Mouse (Mus musculus): Measurements from ENCODE around the gene Ccdc159. TPM values are rescaled to one million over a fixed set of nuclear protein-coding genes. Genes with fewer than 3 reads are reported as not detected.

Ccdc159 gene
- polyA plus RNA-seq, 1 experiment = 4.3 TPM

GRCm38 (mm10) chr9:21943046-21943445, 15.8 kb downstream of the Ccdc159 start:
- no peak overlapping the region for H3K27ac ChIP-seq (ENCODE audit: insufficient read depth, low read depth, low read length)
- no peak for DNase-seq
- no peaks in the 10 kb centered on the region for H3K36me3 ChIP-seq (ENCODE audit: control insufficient read depth, insufficient read depth, low read length)
- no peaks in the 10 kb centered on the region for H3K4me1 ChIP-seq (ENCODE audit: control insufficient read depth, insufficient read depth, low read length)
- WGBS = 69% methylated on average over 12 of the region's 12 CpGs
- no peak overlapping the region for H3K4me3 ChIP-seq (ENCODE audit: insufficient read depth, low read depth, low read length)
- TF ChIP-seq POLR2A (IDR thresholded peaks at IDR 0.05; ENCODE audit: low read depth, low read length) = no peak
- TF ChIP-seq CTCF (conservative IDR thresholded peaks at IDR 0.05; ENCODE audit: insufficient read depth, insufficient read length, low read depth, low read length) = no peak
- H3K27me3 ChIP-seq (replicated peaks; ENCODE audit: control insufficient read depth, insufficient read depth, low read length) = no peaks in the 10 kb centered on the region

- WGBS = 54% methylated on average over 12 of the region's 12 CpGs
- no peak overlapping the region for H3K4me3 ChIP-seq (ENCODE audit: insufficient read depth, low read depth, low read length)
- DNase-seq = no peak
- no peaks in the 10 kb centered on the region for H3K36me3 ChIP-seq (ENCODE audit: control insufficient read depth, insufficient read depth, low read length)
- H3K4me1 ChIP-seq (ENCODE audit: control insufficient read depth, insufficient read depth, low read length) = no peaks in the 10 kb centered on the region
- no peak overlapping the region for H3K27ac ChIP-seq (ENCODE audit: insufficient read depth, low read depth, low read length)
- no peaks in the 10 kb centered on the region for H3K27me3 ChIP-seq (replicated peaks; ENCODE audit: control insufficient read depth, insufficient read depth, low read length)
- TF ChIP-seq CTCF (conservative IDR thresholded peaks at IDR 0.05; ENCODE audit: insufficient read depth, insufficient read length, low read depth, low read length) (no peak), POLR2A (IDR thresholded peaks at IDR 0.05; ENCODE audit: low read depth, low read length) (no peak)
These were observed 16.4 kb downstream of the Ccdc159 start for GRCm38 (mm10) chr9:21943638-21944037.

GRCm38 (mm10) chr9:21944267-21944666, 17.0 kb downstream of the Ccdc159 start:
- DNase-seq = no peak
- TF ChIP-seq CTCF (conservative IDR thresholded peaks at IDR 0.05; ENCODE audit: insufficient read depth, insufficient read length, low read depth, low read length) (no peak), POLR2A (IDR thresholded peaks at IDR 0.05; ENCODE audit: low read depth, low read length) (no peak)
- WGBS = 13% methylated on average over 23 of the region's 23 CpGs

GRCm38 (mm10) chr9:21947540-21948130, 20.4 kb downstream of the Ccdc159 start:
- H3K27me3 ChIP-seq (replicated peaks; ENCODE audit: control insufficient read depth, insufficient read depth, low read length) = no peaks in the 10 kb centered on the region
- DNase-seq = no peak
- H3K4me3 ChIP-seq (ENCODE audit: insufficient read depth, low read depth, low read length) = no peak overlapping the region
- no peak overlapping the region for H3K27ac ChIP-seq (ENCODE audit: insufficient read depth, low read depth, low read length)
- H3K36me3 ChIP-seq (ENCODE audit: control insufficient read depth, insufficient read depth, low read length) = no peaks in the 10 kb centered on the region
- TF ChIP-seq POLR2A (IDR thresholded peaks at IDR 0.05; ENCODE audit: low read depth, low read length) (no peak), CTCF (conservative IDR thresholded peaks at IDR 0.05; ENCODE audit: insufficient read depth, insufficient read length, low read depth, low read length) (no peak)
- no peaks in the 10 kb centered on the region for H3K4me1 ChIP-seq (ENCODE audit: control insufficient read depth, insufficient read depth, low read length)
- 10% methylated on average over 28 of the region's 28 CpGs for WGBS

More at GRCm38 (mm10) chr9:21944267-21944666, 17.0 kb downstream of the Ccdc159 start:
- H3K4me1 ChIP-seq (ENCODE audit: control insufficient read depth, insufficient read depth, low read length) = no peaks in the 10 kb centered on the region
- H3K36me3 ChIP-seq (ENCODE audit: control insufficient read depth, insufficient read depth, low read length) = no peaks in the 10 kb centered on the region
- H3K27ac ChIP-seq (ENCODE audit: insufficient read depth, low read depth, low read length) = no peak overlapping the region
- H3K4me3 ChIP-seq (ENCODE audit: insufficient read depth, low read depth, low read length) = no peak overlapping the region
- H3K27me3 ChIP-seq (replicated peaks; ENCODE audit: control insufficient read depth, insufficient read depth, low read length) = no peaks in the 10 kb centered on the region

- H3K27ac ChIP-seq (ENCODE audit: insufficient read depth, low read depth, low read length) = no peak overlapping the region
- no peak for DNase-seq
- WGBS = 52% methylated on average over 8 of the region's 8 CpGs
These were observed 20.9 kb downstream of the Ccdc159 start for GRCm38 (mm10) chr9:21948146-21948545.

GRCm38 (mm10) chr9:21948790-21949189, 21.5 kb downstream of the Ccdc159 start:
- TF ChIP-seq POLR2A (IDR thresholded peaks at IDR 0.05; ENCODE audit: low read depth, low read length) (no peak), CTCF (conservative IDR thresholded peaks at IDR 0.05; ENCODE audit: insufficient read depth, insufficient read length, low read depth, low read length) (no peak)
- no peak for DNase-seq
- Histone ChIP-seq H3K4me3 (ENCODE audit: insufficient read depth, low read depth, low read length) (no peak overlapping the region), H3K36me3 (ENCODE audit: control insufficient read depth, insufficient read depth, low read length) (no peaks in the 10 kb centered on the region), H3K27ac (ENCODE audit: insufficient read depth, low read depth, low read length) (no peak overlapping the region), H3K27me3 (replicated peaks; ENCODE audit: control insufficient read depth, insufficient read depth, low read length) (no peaks in the 10 kb centered on the region), H3K4me1 (ENCODE audit: control insufficient read depth, insufficient read depth, low read length) (no peaks in the 10 kb centered on the region)
- WGBS = 66% methylated on average over 6 of the region's 6 CpGs

More at GRCm38 (mm10) chr9:21948146-21948545, 20.9 kb downstream of the Ccdc159 start:
- no peaks in the 10 kb centered on the region for H3K27me3 ChIP-seq (replicated peaks; ENCODE audit: control insufficient read depth, insufficient read depth, low read length)
- no peak for TF ChIP-seq CTCF (conservative IDR thresholded peaks at IDR 0.05; ENCODE audit: insufficient read depth, insufficient read length, low read depth, low read length)
- TF ChIP-seq POLR2A (IDR thresholded peaks at IDR 0.05; ENCODE audit: low read depth, low read length) = no peak
- H3K4me1 ChIP-seq (ENCODE audit: control insufficient read depth, insufficient read depth, low read length) = no peaks in the 10 kb centered on the region
- H3K36me3 ChIP-seq (ENCODE audit: control insufficient read depth, insufficient read depth, low read length) = no peaks in the 10 kb centered on the region
- no peak overlapping the region for H3K4me3 ChIP-seq (ENCODE audit: insufficient read depth, low read depth, low read length)

- peak; percentile 68 for DNase-seq
- TF ChIP-seq POLR2A (IDR thresholded peaks at IDR 0.05; ENCODE audit: low read depth, low read length) = no peak
- no peak; the same call in 1 of the 2 replicates for TF ChIP-seq CTCF (conservative IDR thresholded peaks at IDR 0.05; ENCODE audit: insufficient read depth, insufficient read length, low read depth, low read length)
- no peaks in the 10 kb centered on the region for H3K36me3 ChIP-seq (ENCODE audit: control insufficient read depth, insufficient read depth, low read length)
- H3K4me3 ChIP-seq (ENCODE audit: insufficient read depth, low read depth, low read length) = no peak overlapping the region
- 14% methylated on average over 11 of the region's 11 CpGs for WGBS
- H3K27me3 ChIP-seq (replicated peaks; ENCODE audit: control insufficient read depth, insufficient read depth, low read length) = no peaks in the 10 kb centered on the region
- H3K27ac ChIP-seq (ENCODE audit: insufficient read depth, low read depth, low read length) = no peak overlapping the region
- no peaks in the 10 kb centered on the region for H3K4me1 ChIP-seq (ENCODE audit: control insufficient read depth, insufficient read depth, low read length)
These were observed 23.1 kb downstream of the Ccdc159 start for GRCm38 (mm10) chr9:21950322-21950721.

Measured in kidney, adult 2 months (tissue).